In genomic region chr6:40427441-40427840, GRCm38 (mm10) we compare ENCODE assay signal across 24 mouse cellular contexts. TPM values are rescaled to one million over a fixed set of nuclear protein-coding genes. Genes with fewer than 3 reads are reported as not detected.
"Had no signal": no experiment of that assay in that cellular context is flagged by ENCODE, and none has a peak within 500 bp of the region (broad histone marks: within the 10 kb centered on the region; RNA-seq: fewer than 3 reads in every experiment).

No protein-coding gene starts in this region.

- H3K36me3 ChIP-seq: lung, embryonic 15.5 days; midbrain, embryonic 15.5 days; neural tube, embryonic 15.5 days had no signal

- DNase-seq: lung, adult 2 months; lung, postnatal 14 days; lung, postnatal 36 days; retina, postnatal 1 day; right cerebral cortex, adult 18-20 months; right cerebral cortex, postnatal 25 days; right cerebral cortex, postnatal 4 days; spleen, adult 18-20 months; thymus, adult 18-20 months; thymus, postnatal 14 days; thymus, postnatal 36 days had no signal

- H3K9me3 ChIP-seq: lung, embryonic 15.5 days; megakaryocyte, embryonic 14.5 days; midbrain, embryonic 13.5 days; midbrain, embryonic 15.5 days; neural tube, embryonic 13.5 days; neural tube, embryonic 15.5 days had no signal

- ATAC-seq: lung, postnatal 0 days; midbrain, embryonic 13.5 days; midbrain, embryonic 15.5 days had no signal

- H3K4me3 ChIP-seq: lung, embryonic 15.5 days; megakaryocyte, embryonic 14.5 days; midbrain, embryonic 13.5 days; midbrain, embryonic 15.5 days; myocyte; neural tube, embryonic 13.5 days; neural tube, embryonic 15.5 days had no signal

- H3K9ac ChIP-seq: lung, embryonic 15.5 days; midbrain, embryonic 13.5 days; midbrain, embryonic 15.5 days; neural tube, embryonic 13.5 days; neural tube, embryonic 15.5 days had no signal

- H3K4me2 ChIP-seq: lung, embryonic 15.5 days; midbrain, embryonic 11.5 days; midbrain, embryonic 13.5 days; midbrain, embryonic 15.5 days; neural tube, embryonic 13.5 days; neural tube, embryonic 15.5 days had no signal

- H3K27ac ChIP-seq: lung, embryonic 15.5 days; macrophage; midbrain, embryonic 13.5 days; midbrain, embryonic 15.5 days; neural tube, embryonic 13.5 days; neural tube, embryonic 15.5 days had no signal

- H3K27me3 ChIP-seq: lung, embryonic 15.5 days; megakaryocyte, embryonic 14.5 days; midbrain, embryonic 13.5 days; midbrain, embryonic 15.5 days; neural tube, embryonic 13.5 days; neural tube, embryonic 15.5 days had no signal

RNA-seq across cellular contexts. Expression of gene Wee2, which starts 11.4 kb away (rescaled TPM):
- polyA plus RNA-seq: lung, adult 2 months; lung, embryonic 15.5 days; lung, postnatal 0 days; macrophage; midbrain, embryonic 11.5 days; myocyte; small intestine, adult 2 months; stomach, embryonic 14.5 days; stomach, embryonic 16.5 days had no signal
